Mouse (Mus musculus): ENCODE measurements at regions not wholly inside any gene's neighbourhood (a gene's known extent, or its start where the extent isn't known, plus 50 kb on each side); places are given as distances from the start of the nearest gene placed in this dataset.

GRCm38 (mm10) chr13:84391554-84391953 is 169.5 kb downstream of the Tmem161b start:
- in situ Hi-C loops (cut with MboI; ENCODE audit: unreplicated experiment in 2 of 2) = no loop called here

DNA sequence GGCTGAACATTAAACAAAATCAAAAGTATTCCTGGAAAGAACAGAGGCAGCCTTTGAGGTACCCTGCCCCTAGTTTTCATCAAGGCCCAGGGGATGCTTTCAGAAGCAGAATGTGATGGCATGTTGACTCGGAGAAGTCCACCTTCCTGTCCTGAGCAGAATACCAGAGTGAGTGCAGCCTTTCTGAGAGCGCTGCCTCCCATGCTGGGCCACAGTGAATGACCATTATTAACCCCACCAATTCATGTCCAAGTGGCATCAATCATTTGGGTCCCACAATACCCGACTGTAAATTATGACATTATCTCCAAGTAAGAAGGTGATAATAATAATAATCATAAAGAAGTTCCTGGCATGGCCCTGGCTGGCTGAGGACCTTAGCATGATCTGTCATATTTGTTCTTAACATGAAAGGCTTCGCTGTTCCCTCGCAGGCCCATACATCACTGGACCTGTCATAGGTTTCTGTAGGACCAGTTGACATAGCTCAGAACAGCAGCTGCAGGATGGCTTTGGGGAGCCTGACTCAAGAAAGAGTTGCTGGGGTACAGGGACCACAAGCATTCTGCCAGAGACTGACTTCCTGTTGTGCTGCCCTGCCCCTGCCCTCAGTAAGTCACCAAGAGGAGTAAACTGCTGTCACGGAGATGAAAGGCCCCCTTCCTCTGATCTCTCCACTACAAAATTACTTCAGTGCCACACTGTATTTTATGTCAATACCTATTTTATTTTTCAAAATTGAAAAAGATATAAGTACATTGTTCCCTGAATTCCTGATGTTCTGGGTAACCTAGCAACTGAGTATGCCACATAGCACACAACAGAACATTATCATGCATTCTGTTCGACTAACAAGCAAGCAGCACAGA is 176.6 kb downstream of the Tmem161b start:
- in situ Hi-C loops (cut with MboI; ENCODE audit: unreplicated experiment in 2 of 2) = no loop called here

- in situ Hi-C loops (cut with MboI; ENCODE audit: unreplicated experiment in 2 of 2) = no loop called here
Observed at GRCm38 (mm10) chr13:84399345-84400170, 177.5 kb downstream of the Tmem161b start.

GRCm38 (mm10) chr13:84401006-84401405 is 178.9 kb downstream of the Tmem161b start:
- in situ Hi-C loops (cut with MboI; ENCODE audit: unreplicated experiment in 2 of 2) = no loop called here

- in situ Hi-C loops (cut with MboI; ENCODE audit: unreplicated experiment in 2 of 2) = no loop called here
Observed at GRCm38 (mm10) chr13:84404566-84405194, 182.6 kb downstream of the Tmem161b start.

DNA sequence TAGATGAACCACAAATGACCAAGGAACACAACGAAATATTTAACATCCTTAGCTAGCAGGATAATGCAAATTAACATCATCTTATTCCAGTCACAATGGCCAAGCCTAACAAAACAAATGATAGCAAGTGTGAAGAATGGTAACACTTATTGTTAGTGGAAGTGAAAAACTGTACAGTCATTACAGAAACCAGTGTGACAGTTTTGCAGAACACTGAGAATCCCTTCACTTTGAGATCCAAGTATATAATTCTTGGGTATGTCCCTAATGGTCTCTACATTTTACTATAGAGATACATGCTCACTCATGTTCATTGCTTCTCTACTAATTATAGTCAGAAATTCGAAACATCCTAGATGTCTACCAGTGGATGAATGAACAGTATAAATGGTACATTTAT is 212.3 kb downstream of the Tmem161b start:
- in situ Hi-C loops (cut with MboI; ENCODE audit: unreplicated experiment in 2 of 2) = no loop called here

DNA sequence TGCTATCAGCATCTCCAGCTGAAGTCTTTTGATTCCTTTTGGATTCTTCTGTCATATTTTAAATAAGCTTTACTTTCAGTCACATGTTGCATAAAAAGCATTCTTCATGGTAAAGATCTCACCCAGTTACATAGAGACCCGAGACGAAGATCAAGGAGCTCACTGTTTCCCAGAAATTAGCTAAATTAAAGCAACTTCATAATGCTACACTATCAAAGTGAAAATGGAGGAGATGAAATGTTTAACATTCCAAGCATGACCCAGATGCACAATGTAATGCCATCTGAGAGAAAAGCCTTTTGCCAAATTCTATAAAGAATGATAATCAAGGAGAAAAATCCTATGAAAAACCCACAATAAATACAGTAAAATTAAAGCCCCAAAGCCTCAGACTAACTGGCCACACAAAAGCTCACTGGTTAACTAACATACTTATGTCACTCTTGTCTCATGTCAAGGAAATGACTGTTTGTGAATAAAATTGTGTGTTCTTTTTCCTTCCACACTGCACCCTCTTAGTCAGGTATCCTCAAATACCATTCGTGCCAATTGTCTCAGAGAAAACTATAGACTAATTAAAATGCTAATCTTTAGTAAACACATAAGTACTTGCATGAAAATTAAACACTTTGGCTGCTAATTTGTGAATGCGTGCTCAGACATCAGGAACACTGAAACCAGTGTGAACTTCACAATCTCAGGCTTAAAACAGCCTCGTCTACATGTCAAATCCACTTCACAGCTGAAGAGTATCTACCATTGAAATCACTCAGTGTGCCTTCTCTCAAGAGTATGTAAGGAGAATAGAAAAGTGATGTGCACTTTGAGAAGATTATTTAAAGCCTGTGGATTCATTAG is 215.7 kb downstream of the Tmem161b start:
- in situ Hi-C loops (cut with MboI; ENCODE audit: unreplicated experiment in 2 of 2) = no loop called here

GRCm38 (mm10) chr13:84438444-84438766 is 216.3 kb downstream of the Tmem161b start:
- in situ Hi-C loops (cut with MboI; ENCODE audit: unreplicated experiment in 2 of 2) = no loop called here

- in situ Hi-C loops (cut with MboI; ENCODE audit: unreplicated experiment in 2 of 2) = no loop called here
Observed at GRCm38 (mm10) chr13:84448514-84448913, 226.4 kb downstream of the Tmem161b start.

GRCm38 (mm10) chr13:84449001-84449551 is 227.0 kb downstream of the Tmem161b start:
- in situ Hi-C loops (cut with MboI; ENCODE audit: unreplicated experiment in 2 of 2) = no loop called here

All from v-Abl transformed pro-B cells (cell line).